Mouse (Mus musculus) kidney, postnatal 14 days (tissue): ENCODE measurements at regions not wholly inside any gene's neighbourhood (a gene's known extent, or its start where the extent isn't known, plus 50 kb on each side); places are given as distances from the start of the nearest gene placed in this dataset.

Experiments
- DNase-seq: peaks from one replicate; pipeline ENCODE4 v3.0.0; 2022; ENCODE audit warnings: mixed read lengths

DNA sequence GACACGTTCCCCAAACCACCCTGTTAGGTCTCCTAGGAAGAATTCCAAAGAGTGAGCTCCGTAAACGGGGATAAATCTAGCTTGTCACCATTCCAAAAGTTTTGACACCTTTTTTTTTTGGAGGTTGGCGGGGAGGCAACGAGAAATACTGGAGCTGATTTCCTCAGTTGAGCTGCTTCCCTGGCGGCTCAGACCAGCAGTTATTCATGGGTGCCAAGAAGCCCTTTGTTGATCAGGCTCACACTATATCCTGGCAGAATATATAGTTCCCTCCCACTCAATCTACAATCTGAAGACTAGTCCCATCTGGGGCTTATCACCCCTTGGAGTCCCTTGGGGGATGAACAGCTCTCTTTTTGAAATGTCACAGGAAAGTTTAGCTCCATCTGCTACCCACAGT, 77.5 kb upstream of the Tiam2 start:
- DNase-seq = no peak

DNA sequence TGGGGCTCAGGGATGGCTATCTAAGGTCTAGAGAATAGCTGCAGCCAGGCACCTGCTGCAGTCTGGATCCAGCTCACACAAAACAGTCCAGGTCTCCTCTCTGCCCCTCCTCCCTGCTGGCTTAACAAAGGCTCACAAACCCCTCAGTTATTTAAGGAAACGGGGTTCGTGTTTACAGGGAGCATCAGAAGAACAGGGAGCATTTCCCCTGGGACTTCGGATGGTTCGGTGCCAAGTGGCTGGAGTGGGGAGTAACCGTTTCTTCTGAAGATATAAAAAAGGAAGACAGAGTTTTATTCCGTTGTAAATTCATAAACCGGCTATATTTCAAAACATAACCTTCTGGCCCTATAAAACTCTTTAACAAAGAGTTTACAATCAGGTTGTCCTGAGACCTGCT, 77.1 kb upstream of the Tiam2 start:
- DNase-seq = no peak

DNA sequence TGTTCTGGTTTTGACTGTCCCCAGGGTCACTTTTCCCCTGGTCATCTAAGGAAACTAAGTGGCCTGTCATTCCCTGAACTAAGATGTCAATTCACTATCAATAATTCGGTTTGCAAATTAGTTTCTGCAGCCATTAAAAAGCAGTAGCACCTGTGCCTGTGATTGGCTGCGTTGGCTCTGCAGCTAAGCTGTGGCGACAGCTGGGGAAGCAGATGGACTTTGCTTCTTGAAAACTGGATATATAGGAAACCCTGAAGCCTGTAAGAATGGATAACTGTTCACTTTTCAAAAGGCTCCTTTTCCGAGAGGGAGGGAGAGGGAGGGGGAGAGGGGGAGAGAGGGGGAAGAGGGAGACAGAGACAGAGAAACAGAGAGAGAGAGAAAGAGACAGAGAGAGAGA, 75.2 kb upstream of the Tiam2 start:
- no peak for DNase-seq

DNA sequence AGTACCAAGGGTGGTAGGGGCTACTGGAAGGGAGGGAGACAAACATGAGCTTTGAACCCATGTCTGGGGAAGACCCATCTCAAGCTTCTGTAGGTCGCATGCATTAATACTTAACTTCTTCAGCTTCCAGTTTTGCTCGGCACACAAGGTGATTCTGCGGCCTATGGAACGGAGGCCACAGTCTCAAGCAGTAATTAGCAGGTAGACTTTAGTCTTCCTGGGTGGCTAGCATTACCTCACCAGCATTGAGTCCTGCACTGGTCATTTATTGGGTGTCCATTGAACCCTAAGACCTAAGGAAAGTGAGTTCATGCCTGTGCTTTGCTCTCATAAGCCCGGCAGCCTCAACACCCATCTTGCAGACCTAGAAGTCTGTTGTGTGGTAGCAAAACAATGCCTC, 74.4 kb upstream of the Tiam2 start:
- DNase-seq = peak; percentile 30

DNA sequence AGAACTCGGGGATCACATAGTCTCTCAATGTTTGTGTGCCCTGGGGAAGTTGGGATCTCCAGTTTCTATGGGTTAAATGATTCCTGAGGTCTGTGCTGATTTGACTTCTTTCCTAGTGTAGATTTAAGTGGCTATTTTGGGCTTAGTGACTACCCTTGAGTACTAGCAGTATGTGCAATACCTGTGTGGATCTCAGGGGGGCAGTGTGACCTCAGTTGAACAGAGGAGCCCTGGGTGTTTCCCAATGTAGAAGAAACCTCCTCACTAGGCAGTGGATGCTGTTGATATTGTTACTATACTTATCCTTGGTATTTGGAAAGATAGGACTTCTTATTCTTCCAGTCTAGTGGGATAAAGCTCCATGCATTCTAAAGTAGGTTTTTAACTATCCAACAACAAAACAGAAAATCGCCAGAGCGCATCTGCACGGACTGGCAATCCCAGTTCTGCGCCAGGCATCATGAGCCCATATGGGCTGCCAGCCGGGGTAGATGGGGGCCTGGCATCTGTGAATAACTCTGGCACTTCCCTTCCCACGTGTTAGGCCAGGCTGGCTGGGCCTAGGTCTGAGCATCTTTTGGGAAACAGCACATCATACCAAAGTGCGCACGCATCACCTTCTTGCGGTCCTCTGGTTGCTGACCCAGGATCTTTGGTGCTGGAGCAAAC, 72.7 kb upstream of the Tiam2 start:
- DNase-seq = peak; percentile 39

DNA sequence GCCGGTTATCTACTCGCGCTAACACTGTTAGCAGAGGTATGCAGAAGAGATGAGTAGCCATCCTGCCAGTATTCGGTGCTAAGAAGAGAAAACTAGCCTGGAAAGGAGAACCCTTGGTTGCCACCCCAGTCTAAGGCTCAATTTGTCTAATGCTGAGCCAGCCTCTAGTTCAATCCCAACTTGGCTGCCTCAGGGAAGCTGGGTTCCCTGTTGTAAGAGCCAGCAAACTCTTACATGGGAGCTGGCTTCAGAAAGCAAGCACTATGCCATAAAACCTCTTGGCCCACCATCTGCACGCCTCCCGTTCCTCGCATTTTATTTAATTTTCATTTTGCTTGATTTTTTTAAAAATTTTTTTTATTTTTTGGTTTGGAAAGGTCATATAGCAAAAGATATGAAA, 69.6 kb upstream of the Tiam2 start:
- DNase-seq = no peak

DNA sequence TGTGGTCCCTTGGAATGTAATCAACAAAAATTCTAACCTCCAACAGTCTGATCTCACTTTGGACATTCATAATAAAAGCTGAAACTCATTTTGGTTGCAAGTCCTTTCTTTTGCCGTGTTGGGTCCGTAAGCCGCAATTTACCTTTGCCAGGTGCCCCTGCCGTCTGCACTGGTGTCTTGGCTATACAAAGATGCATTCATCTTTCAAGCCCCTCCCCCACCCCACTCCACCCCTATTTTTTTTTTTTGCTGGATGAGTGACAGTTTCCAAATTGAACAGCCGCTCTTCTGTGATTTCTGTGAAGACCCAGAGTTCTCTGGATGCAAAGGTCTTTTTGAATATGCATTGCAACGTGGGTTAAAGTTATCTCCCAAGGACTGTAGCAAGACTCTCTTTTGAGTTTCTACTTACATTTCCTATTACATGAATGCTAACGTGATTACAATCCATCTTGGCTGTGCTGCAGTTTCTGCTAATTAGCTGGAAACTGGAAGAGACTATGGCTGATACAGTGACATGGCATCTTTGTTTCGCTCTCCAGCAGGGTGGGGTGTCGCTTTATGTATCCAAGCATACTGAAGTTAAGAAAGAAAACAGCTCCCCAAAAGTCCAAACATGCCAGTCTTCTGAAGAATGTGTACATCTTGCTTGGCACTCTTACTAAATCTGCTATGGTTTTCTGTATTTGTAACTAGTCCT, 67.4 kb upstream of the Tiam2 start:
- DNase-seq = no peak

DNA sequence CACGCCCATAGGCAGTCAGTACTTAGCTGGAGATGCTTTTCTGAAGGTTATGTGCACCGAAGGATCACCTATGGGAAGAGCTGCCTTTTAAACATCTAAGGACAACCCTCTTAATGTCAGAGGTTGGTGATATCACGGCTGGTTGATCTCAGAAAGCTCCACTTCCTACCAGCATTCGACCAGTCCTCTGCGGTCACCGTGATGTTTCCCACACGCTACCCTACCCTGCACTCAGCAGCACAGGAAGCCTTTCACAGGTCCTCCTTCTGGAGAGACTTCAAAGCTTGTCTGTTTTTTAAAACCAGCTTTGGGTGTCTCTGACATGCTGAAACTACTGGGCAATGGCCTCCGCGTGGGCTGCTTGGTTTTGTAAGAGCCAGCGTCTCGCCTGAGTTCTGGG, 65.6 kb upstream of the Tiam2 start:
- no peak for DNase-seq

DNA sequence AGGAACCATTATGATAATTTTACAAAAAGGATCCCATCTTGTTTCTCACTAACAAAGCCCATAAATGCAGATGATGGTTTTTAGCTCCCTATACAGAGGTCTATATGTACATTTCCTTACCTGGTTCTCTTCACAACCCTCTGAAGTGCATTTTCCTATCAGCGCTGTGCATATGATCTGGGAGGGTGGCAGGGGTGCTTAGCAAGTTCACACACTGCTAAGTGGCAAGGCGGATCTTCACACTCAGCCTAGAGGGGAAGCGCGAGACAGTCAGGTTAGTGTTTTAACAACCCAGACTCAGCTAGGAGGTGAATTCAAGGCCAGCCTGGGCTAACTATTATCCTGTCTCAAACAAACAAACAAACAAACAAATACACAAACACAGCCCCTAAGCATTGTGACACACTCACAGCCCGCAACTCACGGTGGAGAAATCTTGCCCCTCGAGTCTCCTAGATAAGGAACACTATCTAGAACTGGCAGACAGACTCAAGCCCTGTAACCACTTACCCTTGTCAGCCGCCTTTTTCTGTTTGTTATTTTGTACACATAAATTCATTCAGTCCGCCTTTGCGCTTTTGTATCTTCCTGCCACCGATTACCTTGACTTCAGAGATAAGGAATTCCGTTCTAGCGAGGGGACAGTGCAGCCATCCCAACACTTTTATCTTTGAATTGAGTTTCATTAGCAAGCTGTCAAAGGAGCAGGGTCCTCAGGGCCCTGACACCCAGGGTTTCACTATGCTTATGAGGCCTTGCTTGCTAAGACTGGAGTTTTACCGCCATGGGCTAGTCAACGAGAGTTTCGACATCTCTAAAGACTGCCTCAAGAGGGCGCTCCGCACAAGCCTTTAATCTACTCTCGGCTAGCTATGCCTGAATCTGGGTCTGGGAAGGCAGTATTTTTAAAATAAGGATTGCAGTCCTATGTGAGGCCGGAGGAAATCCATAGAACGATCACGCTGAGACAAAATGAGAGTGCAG, 53.0 kb upstream of the Tiam2 start:
- DNase-seq = peak; percentile 86

DNA sequence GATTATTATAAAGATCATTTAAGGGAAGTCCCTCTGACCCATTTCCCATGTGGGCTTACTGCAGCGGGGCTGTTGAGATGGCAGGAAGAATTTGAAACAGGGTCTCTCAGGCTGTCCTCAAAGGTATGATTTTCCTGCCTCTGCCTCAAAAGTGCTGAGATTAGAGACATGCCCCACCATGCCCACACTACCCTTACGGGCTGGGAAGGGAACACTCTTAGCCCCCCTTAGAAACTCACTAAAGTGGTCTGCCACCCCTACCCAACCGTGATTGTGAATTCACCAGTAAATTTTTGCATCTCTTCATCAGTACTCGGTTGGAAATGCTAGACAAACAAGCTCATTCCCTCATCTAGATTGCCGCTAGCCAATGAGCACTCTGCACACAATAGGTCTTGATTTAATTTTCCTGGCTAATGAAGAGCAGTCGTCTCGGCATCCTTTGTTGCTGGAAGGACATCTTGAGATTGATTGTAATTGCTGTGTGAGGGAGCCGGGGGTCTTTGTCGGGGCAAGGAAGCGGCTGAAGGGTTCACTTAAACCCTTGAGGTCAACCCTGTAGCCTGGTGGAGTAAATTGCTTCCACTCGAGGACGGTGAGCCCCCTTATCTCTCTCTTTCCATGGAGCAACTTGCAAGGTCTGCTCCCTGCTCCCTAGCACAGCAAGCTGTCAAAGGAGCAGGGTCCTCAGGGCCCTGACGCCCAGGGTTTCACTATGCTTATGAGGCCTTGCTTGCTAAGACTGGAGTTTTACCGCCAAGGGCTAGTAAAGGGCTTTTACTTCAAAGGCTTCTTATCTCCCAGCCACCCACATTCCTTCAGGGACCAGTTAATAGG, 51.7 kb upstream of the Tiam2 start:
- no peak for DNase-seq
